Mouse (Mus musculus) forebrain, embryonic 16.5 days (tissue): ENCODE results near the gene Fbh1. TPM values are rescaled to one million over a fixed set of nuclear protein-coding genes. Genes with fewer than 3 reads are reported as not detected.
A peak's percentile ranks its signal among the peaks of the same experiment; 100 is the strongest.

Experiments
- ATAC-seq: fragments of 200-750 bp; cut with Nextera tagmentation; 2 replicates; pipeline ENCODE4 v1.8.0; 2017; ENCODE audit warnings: mild to moderate bottlenecking, moderate library complexity
- H3K27ac ChIP-seq: fragments of 300-500 bp; sonication (generic); 2 replicates; pipeline ENCODE4 v1.5.1; 2014; ENCODE audit warnings: low read length, control low read depth
- H3K27me3 ChIP-seq: fragments of 300-500 bp; sonication (generic); replicated peaks from 2 replicates; pipeline ENCODE4 v1.6.1; 2014; ENCODE audit warnings: low read length; ENCODE audit not compliant: control insufficient read depth, insufficient read depth
- H3K36me3 ChIP-seq: fragments of 300-500 bp; sonication (generic); 2 replicates; pipeline ENCODE4 v1.6.1; 2014; ENCODE audit not compliant: control insufficient read depth, insufficient read depth
- H3K4me1 ChIP-seq: fragments of 300-500 bp; sonication (generic); replicated peaks from 2 replicates; pipeline ENCODE4 v1.6.1; 2014; ENCODE audit warnings: low read length; ENCODE audit not compliant: control insufficient read depth, insufficient read depth
- H3K4me2 ChIP-seq: fragments of 300-500 bp; sonication (generic); 2 replicates; pipeline ENCODE4 v1.6.1; 2014; ENCODE audit warnings: mild to moderate bottlenecking, low read length, control low read depth
- H3K4me3 ChIP-seq: fragments of 300-500 bp; sonication (generic); replicated peaks from 2 replicates; pipeline ENCODE4 v1.5.1; 2014; ENCODE audit warnings: mild to moderate bottlenecking, low read length, control low read depth
- H3K9ac ChIP-seq: fragments of 300-500 bp; sonication (generic); replicated peaks from 2 replicates; pipeline ENCODE4 v1.6.1; 2014; ENCODE audit warnings: low read depth, low read length, control low read depth
- H3K9me3 ChIP-seq: fragments of 300-500 bp; sonication (generic); 2 replicates; pipeline ENCODE4 v1.6.1; 2016; ENCODE audit warnings: low read length; ENCODE audit not compliant: control insufficient read depth
- WGBS: fragments of 180-500 bp; shearing (Covaris S2); extraction: QIAGEN DNeasy Blood & Tissue Kit; methylation state at CpG from one replicate; pipeline ENCODE4 v1.1.7; 2014; 5-methylcytosine and 5-hydroxymethylcytosine counted together
- polyA plus RNA-seq: library from polyadenylated mRNA; unstranded; fragments of >200 nt; fragmentation: Nextera tagmentation; extraction: Ambion mirVana; gene quantifications from 2 replicates; pipeline ENCODE4 v1.2.1, GENCODE M21; 2015

The Fbh1 gene
- polyA plus RNA-seq, 1 experiment from 2014 or later, result 125 TPM

DNA sequence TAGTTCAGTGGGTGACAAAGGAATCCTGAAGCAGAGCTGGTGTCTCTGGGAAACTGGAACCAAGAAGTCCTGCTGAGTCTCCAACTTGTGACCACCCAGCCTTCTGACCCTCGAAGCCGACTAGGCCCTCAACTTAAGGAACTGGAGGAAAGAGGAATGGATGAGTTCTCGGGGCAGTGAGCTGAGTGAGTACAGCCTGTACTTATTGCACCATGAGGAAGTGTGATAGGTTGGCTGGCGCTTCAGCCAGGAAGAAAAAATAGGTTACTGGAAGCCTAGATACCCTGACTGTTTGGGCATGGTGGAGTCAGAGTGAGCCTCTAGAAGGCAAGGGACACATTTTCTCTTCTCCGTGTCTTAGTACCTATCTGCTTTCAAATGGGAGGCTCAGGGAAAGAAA is 68.8 kb downstream of the Fbh1 start:
- Histone ChIP-seq H3K4me3 (no peak overlapping the region), H3K36me3 (no peaks in the 10 kb centered on the region), H3K27me3 (peaks cover 13% of the 10 kb centered on the region; the same call in 1 of the 2 replicates), H3K4me2 (no peak overlapping the region), H3K27ac (no peak overlapping the region), H3K9me3 (no peaks in the 10 kb centered on the region), H3K9ac (no peak overlapping the region), H3K4me1 (peaks cover 18% of the 10 kb centered on the region)
- ATAC-seq, result no peak
- WGBS, result 87% methylated on average over 5 of the region's 5 CpGs

GRCm38 (mm10) chr2:11706746-11707065 is 70.7 kb downstream of the Fbh1 start:
- H3K36me3 ChIP-seq, result no peaks in the 10 kb centered on the region
- WGBS, result 33% methylated on average over 6 of the region's 6 CpGs
- no peak overlapping the region for H3K27ac ChIP-seq
- H3K9me3 ChIP-seq, result no peaks in the 10 kb centered on the region
- peak overlapping the region; percentile 99 for H3K4me2 ChIP-seq
- ATAC-seq, result no peak
- H3K9ac ChIP-seq, result no peak overlapping the region
- H3K27me3 ChIP-seq, result peaks cover 13% of the 10 kb centered on the region; the same call in 1 of the 2 replicates
- peaks cover 18% of the 10 kb centered on the region for H3K4me1 ChIP-seq
- H3K4me3 ChIP-seq, result peak overlapping the region; percentile 62; the same call in 1 of the 2 replicates

- peak overlapping the region; percentile 62 for H3K4me3 ChIP-seq
- H3K27ac ChIP-seq, result no peak overlapping the region
- H3K9ac ChIP-seq, result peak overlapping the region; percentile 61
- H3K36me3 ChIP-seq, result no peaks in the 10 kb centered on the region
- no peaks in the 10 kb centered on the region for H3K9me3 ChIP-seq
- H3K4me2 ChIP-seq, result peak overlapping the region; percentile 99
- peaks cover 13% of the 10 kb centered on the region; the same call in 1 of the 2 replicates for H3K27me3 ChIP-seq
- peak; percentile 59 for ATAC-seq
- H3K4me1 ChIP-seq, result peaks cover 18% of the 10 kb centered on the region
- 3% methylated on average over 28 of the region's 28 CpGs for WGBS
These were observed 71.2 kb downstream of the Fbh1 start for GRCm38 (mm10) chr2:11706030-11706745.

GRCm38 (mm10) chr2:11705201-11706025 is 72.0 kb downstream of the Fbh1 start, which contains the start of gene Il15ra:
Il15ra (plus strand) TSS chr2:11705290.
- H3K9ac ChIP-seq, result peak within 1 kb of the TSS; percentile 61
- no peaks in the 10 kb centered on the region for H3K36me3 ChIP-seq
- peaks cover 13% of the 10 kb centered on the region; the same call in 1 of the 2 replicates for H3K27me3 ChIP-seq
- H3K9me3 ChIP-seq, result no peaks in the 10 kb centered on the region
- H3K27ac ChIP-seq, result no peak within 1 kb of the TSS
- WGBS, result under 1% methylated on average over 37 of the region's 37 CpGs
- peak; percentile 69 for ATAC-seq
- peak within 1 kb of the TSS; percentile 62 for H3K4me3 ChIP-seq
- H3K4me1 ChIP-seq, result peaks cover 18% of the 10 kb centered on the region
- peak within 1 kb of the TSS; percentile 99 for H3K4me2 ChIP-seq

DNA sequence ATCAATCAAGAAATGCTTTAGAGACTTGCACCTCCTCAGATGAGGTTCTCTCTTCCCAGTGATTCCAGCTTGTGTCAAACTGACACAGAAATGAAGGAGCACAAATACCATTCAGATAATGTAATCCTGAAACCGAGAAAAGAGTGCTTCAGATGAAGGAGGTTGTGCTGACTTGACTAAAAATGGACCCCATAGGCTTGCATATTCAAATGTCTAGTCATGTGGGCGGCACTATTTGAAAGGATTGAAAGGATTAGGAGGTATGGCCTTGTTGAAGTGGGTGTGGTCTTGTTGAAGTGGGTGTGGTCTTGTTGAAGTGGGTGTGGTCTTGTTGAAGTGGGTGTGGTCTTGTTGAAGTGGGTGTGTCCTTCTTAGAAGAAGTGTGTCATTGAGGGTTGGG is 77.5 kb downstream of the Fbh1 start:
- no peak overlapping the region for H3K4me2 ChIP-seq

DNA sequence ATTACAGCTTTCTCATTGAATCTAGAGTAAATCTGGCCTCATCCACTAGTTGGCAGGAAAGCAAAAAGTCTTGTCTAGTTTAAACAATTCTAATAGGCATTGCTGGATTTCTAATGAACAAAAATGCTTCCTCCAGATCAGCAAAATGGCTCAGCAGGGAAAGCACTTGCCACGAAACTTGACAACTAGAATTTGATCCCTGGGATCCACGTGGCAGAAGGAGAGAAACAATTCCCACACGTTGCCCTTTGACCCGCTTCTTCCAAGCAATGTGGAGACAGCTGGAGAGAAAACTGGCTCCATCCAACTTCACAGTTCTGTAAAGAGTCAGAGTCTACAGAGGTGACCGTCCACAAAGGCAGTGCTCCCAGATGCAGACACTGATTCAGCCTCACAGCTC is 78.4 kb downstream of the Fbh1 start:
- Histone ChIP-seq H3K27me3 (0 out of 2 replicates have a peak, but pooled peaks cover 2% of the 10 kb centered on the region), H3K36me3 (no peaks in the 10 kb centered on the region), H3K4me2 (no peak overlapping the region), H3K4me1 (no peaks in the 10 kb centered on the region), H3K9ac (no peak overlapping the region), H3K27ac (no peak overlapping the region), H3K4me3 (no peak overlapping the region), H3K9me3 (no peaks in the 10 kb centered on the region)
- ATAC-seq, result no peak
- WGBS, result 66% methylated on average over 5 of the region's 5 CpGs

More for the DNA sequence above, 77.5 kb downstream of the Fbh1 start:
- Histone ChIP-seq H3K36me3 (no peaks in the 10 kb centered on the region), H3K4me3 (no peak overlapping the region), H3K27ac (no peak overlapping the region), H3K9me3 (no peaks in the 10 kb centered on the region), H3K27me3 (peaks cover 6% of the 10 kb centered on the region; the same call in 1 of the 2 replicates), H3K9ac (no peak overlapping the region), H3K4me1 (no peaks in the 10 kb centered on the region)
- 93% methylated on average over 2 of the region's 2 CpGs for WGBS
- ATAC-seq, result no peak

GRCm38 (mm10) chr2:11695867-11696266 is 81.5 kb downstream of the Fbh1 start:
- H3K9me3 ChIP-seq, result no peaks in the 10 kb centered on the region

DNA sequence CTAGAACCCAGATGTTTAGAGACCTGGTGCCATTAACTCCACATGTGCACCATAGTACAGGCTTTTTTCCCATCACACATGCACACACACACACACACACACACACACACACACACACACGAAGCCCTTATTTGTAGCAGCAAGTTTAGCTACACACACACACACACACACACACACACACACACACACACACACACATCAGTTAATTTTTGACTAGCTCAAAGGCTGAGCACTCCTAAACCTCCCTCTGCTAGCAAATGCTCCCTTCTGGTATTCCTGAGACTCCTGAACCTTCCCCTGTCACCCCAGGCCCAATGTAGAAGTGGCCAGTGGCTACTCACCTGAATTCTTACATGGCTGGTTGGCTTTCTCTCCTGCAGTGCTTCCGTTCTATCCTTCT is 83.3 kb downstream of the Fbh1 start:
- H3K27ac ChIP-seq, result no peak overlapping the region
- no peaks in the 10 kb centered on the region for H3K4me1 ChIP-seq
- no peak overlapping the region for H3K4me3 ChIP-seq
- H3K9ac ChIP-seq, result no peak overlapping the region
- no peaks in the 10 kb centered on the region for H3K27me3 ChIP-seq
- no peak for ATAC-seq
- H3K9me3 ChIP-seq, result no peaks in the 10 kb centered on the region
- H3K4me2 ChIP-seq, result no peak overlapping the region
- H3K36me3 ChIP-seq, result no peaks in the 10 kb centered on the region
- 79% methylated on average over 2 of the region's 2 CpGs for WGBS

More at GRCm38 (mm10) chr2:11695867-11696266, 81.5 kb downstream of the Fbh1 start:
- Histone ChIP-seq H3K36me3 (no peaks in the 10 kb centered on the region), H3K27me3 (no peaks in the 10 kb centered on the region), H3K4me2 (no peak overlapping the region), H3K27ac (no peak overlapping the region), H3K9ac (no peak overlapping the region), H3K4me3 (no peak overlapping the region), H3K4me1 (no peaks in the 10 kb centered on the region)
- ATAC-seq, result no peak
- WGBS, result 73% methylated on average over 2 of the region's 2 CpGs

DNA sequence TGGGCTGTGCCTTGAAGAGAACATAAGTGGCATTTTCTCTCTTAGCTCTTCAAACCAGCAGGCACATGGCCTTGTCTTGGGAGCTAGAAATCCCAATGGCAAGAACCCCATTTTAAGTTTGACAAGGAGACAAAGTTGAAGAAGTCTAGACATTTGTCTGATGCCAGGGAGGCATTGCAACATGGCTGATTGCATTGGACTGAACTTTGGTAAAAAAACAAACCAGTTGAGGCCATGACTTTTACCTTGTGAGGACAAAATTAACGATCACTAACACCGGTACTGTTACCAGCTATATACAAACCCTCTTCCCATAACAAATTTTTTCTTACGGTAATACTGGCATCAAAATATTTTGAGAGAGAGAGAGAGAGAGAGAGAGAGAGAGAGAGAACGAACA is 84.0 kb downstream of the Fbh1 start:
- Histone ChIP-seq H3K4me2 (no peak overlapping the region), H3K9me3 (no peaks in the 10 kb centered on the region), H3K27ac (no peak overlapping the region), H3K4me1 (no peaks in the 10 kb centered on the region), H3K27me3 (no peaks in the 10 kb centered on the region), H3K4me3 (no peak overlapping the region), H3K9ac (no peak overlapping the region), H3K36me3 (no peaks in the 10 kb centered on the region)
- WGBS, result 93% methylated on average over 4 of the region's 4 CpGs
- no peak for ATAC-seq
